Mouse (Mus musculus): ENCODE measurements around the gene Rtel1.

- no peak for TF ChIP-seq CTCF (IDR thresholded peaks at IDR 0.05; ENCODE audit: insufficient read depth, low read length)
- no peak for TF ChIP-seq POLR2A (IDR thresholded peaks at IDR 0.05; ENCODE audit: borderline replicate concordance, extremely low read depth, low read depth, low read length)
Measured at GRCm38 (mm10) chr2:181304944-181305343, 14.6 kb upstream of the Rtel1 start.
